Mouse (Mus musculus): ENCODE data around the gene Abcf2. TPM values are rescaled to one million over a fixed set of nuclear protein-coding genes. Genes with fewer than 3 reads are reported as not detected.

Gene Abcf2
- polyA plus RNA-seq, 1 experiment, result 101 TPM

GRCm38 (mm10) chr5:24553621-24554244 is 23.5 kb downstream of the Abcf2 start:
- H3K4me3 ChIP-seq (replicated peaks; ENCODE audit: insufficient read depth, low read depth, low read length), result no peak overlapping the region
- TF ChIP-seq CTCF (IDR thresholded peaks at IDR 0.05; ENCODE audit: borderline replicate concordance, insufficient read depth, low read depth, low read length) (no peak), POLR2A (IDR thresholded peaks at IDR 0.05; ENCODE audit: borderline replicate concordance, insufficient read depth, low read length) (no peak)
- no peak overlapping the region for H3K27ac ChIP-seq (ENCODE audit: insufficient read depth, low read length)
- WGBS, result 61% methylated on average over 5 of the region's 5 CpGs
- no peaks in the 10 kb centered on the region for H3K4me1 ChIP-seq (ENCODE audit: control insufficient read depth, insufficient read depth, low read length)
- no peak for DNase-seq
- H3K27me3 ChIP-seq (ENCODE audit: control insufficient read depth, insufficient read depth, low read length), result no peaks in the 10 kb centered on the region

- no peak for DNase-seq
- TF ChIP-seq CTCF (IDR thresholded peaks at IDR 0.05; ENCODE audit: borderline replicate concordance, insufficient read depth, low read depth, low read length), result no peak
- WGBS, result 56% methylated on average over 2 of the region's 2 CpGs
- Histone ChIP-seq H3K4me1 (ENCODE audit: control insufficient read depth, insufficient read depth, low read length) (no peaks in the 10 kb centered on the region), H3K27ac (ENCODE audit: insufficient read depth, low read length) (no peak overlapping the region), H3K4me3 (replicated peaks; ENCODE audit: insufficient read depth, low read depth, low read length) (no peak overlapping the region), H3K27me3 (ENCODE audit: control insufficient read depth, insufficient read depth, low read length) (no peaks in the 10 kb centered on the region)
Observed at GRCm38 (mm10) chr5:24551317-24551688, 26.0 kb downstream of the Abcf2 start.

GRCm38 (mm10) chr5:24550598-24551316 is 26.5 kb downstream of the Abcf2 start:
- no peaks in the 10 kb centered on the region for H3K4me1 ChIP-seq (ENCODE audit: control insufficient read depth, insufficient read depth, low read length)
- WGBS, result 18% methylated on average over 26 of the region's 26 CpGs
- H3K4me3 ChIP-seq (replicated peaks; ENCODE audit: insufficient read depth, low read depth, low read length), result no peak overlapping the region
- TF ChIP-seq CTCF (IDR thresholded peaks at IDR 0.05; ENCODE audit: borderline replicate concordance, insufficient read depth, low read depth, low read length), result no peak
- TF ChIP-seq POLR2A (IDR thresholded peaks at IDR 0.05; ENCODE audit: borderline replicate concordance, insufficient read depth, low read length), result no peak
- H3K27me3 ChIP-seq (ENCODE audit: control insufficient read depth, insufficient read depth, low read length), result no peaks in the 10 kb centered on the region
- no peak overlapping the region for H3K27ac ChIP-seq (ENCODE audit: insufficient read depth, low read length)
- no peak for DNase-seq

- TF ChIP-seq POLR2A (IDR thresholded peaks at IDR 0.05; ENCODE audit: borderline replicate concordance, insufficient read depth, low read length) (no peak), CTCF (IDR thresholded peaks at IDR 0.05; ENCODE audit: borderline replicate concordance, insufficient read depth, low read depth, low read length) (no peak)
Observed at GRCm38 (mm10) chr5:24542643-24543042, 34.6 kb downstream of the Abcf2 start.

GRCm38 (mm10) chr5:24541144-24541569 is 36.1 kb downstream of the Abcf2 start:
- Histone ChIP-seq H3K27me3 (ENCODE audit: control insufficient read depth, insufficient read depth, low read length) (no peaks in the 10 kb centered on the region), H3K4me1 (ENCODE audit: control insufficient read depth, insufficient read depth, low read length) (no peaks in the 10 kb centered on the region), H3K27ac (ENCODE audit: insufficient read depth, low read length) (no peak overlapping the region), H3K4me3 (replicated peaks; ENCODE audit: insufficient read depth, low read depth, low read length) (no peak overlapping the region)
- 37% methylated on average over 6 of the region's 6 CpGs for WGBS
- no peak for TF ChIP-seq POLR2A (IDR thresholded peaks at IDR 0.05; ENCODE audit: borderline replicate concordance, insufficient read depth, low read length)
- no peak for TF ChIP-seq CTCF (IDR thresholded peaks at IDR 0.05; ENCODE audit: borderline replicate concordance, insufficient read depth, low read depth, low read length)
- DNase-seq, result no peak

More at GRCm38 (mm10) chr5:24542643-24543042, 34.6 kb downstream of the Abcf2 start:
- Histone ChIP-seq H3K4me1 (ENCODE audit: control insufficient read depth, insufficient read depth, low read length) (no peaks in the 10 kb centered on the region), H3K27me3 (ENCODE audit: control insufficient read depth, insufficient read depth, low read length) (no peaks in the 10 kb centered on the region), H3K4me3 (replicated peaks; ENCODE audit: insufficient read depth, low read depth, low read length) (no peak overlapping the region), H3K27ac (ENCODE audit: insufficient read depth, low read length) (no peak overlapping the region)
- WGBS, result 82% methylated on average over 7 of the region's 7 CpGs
- DNase-seq, result no peak

GRCm38 (mm10) chr5:24540387-24541143 is 36.7 kb downstream of the Abcf2 start, which contains the start of gene Asb10:
TSS of gene Asb10 (minus strand) at chr5:24540978.
- Histone ChIP-seq H3K4me3 (replicated peaks; ENCODE audit: insufficient read depth, low read depth, low read length) (no peak within 1 kb of the TSS), H3K4me1 (ENCODE audit: control insufficient read depth, insufficient read depth, low read length) (no peaks in the 10 kb centered on the region), H3K27ac (ENCODE audit: insufficient read depth, low read length) (no peak within 1 kb of the TSS), H3K27me3 (ENCODE audit: control insufficient read depth, insufficient read depth, low read length) (no peaks in the 10 kb centered on the region)
- DNase-seq, result no peak
- 36% methylated on average over 14 of the region's 14 CpGs for WGBS
- TF ChIP-seq CTCF (IDR thresholded peaks at IDR 0.05; ENCODE audit: borderline replicate concordance, insufficient read depth, low read depth, low read length) (no peak), POLR2A (IDR thresholded peaks at IDR 0.05; ENCODE audit: borderline replicate concordance, insufficient read depth, low read length) (no peak)

- no peak for DNase-seq
- H3K4me3 ChIP-seq (replicated peaks; ENCODE audit: insufficient read depth, low read depth, low read length), result no peak overlapping the region
- 74% methylated on average over 22 of the region's 22 CpGs for WGBS
- no peaks in the 10 kb centered on the region for H3K4me1 ChIP-seq (ENCODE audit: control insufficient read depth, insufficient read depth, low read length)
- no peaks in the 10 kb centered on the region for H3K27me3 ChIP-seq (ENCODE audit: control insufficient read depth, insufficient read depth, low read length)
- TF ChIP-seq POLR2A (IDR thresholded peaks at IDR 0.05; ENCODE audit: borderline replicate concordance, insufficient read depth, low read length), result no peak
- TF ChIP-seq CTCF (IDR thresholded peaks at IDR 0.05; ENCODE audit: borderline replicate concordance, insufficient read depth, low read depth, low read length), result no peak
- no peak overlapping the region for H3K27ac ChIP-seq (ENCODE audit: insufficient read depth, low read length)
Observed at GRCm38 (mm10) chr5:24539571-24540296, 37.5 kb downstream of the Abcf2 start.

Data from cerebellum, adult 2 months (tissue).